Mouse (Mus musculus): ENCODE results near the gene Pelo.

The Pelo gene

GRCm38 (mm10) chr13:115096965-115097364 lies 7.0 kb upstream of the Pelo start:
- no peak for DNase-seq (ENCODE audit: low read depth, low spot score)

- DNase-seq (ENCODE audit: low read depth, low spot score), result no peak
These were observed 6.2 kb upstream of the Pelo start for GRCm38 (mm10) chr13:115096216-115096615.

GRCm38 (mm10) chr13:115095392-115095791 lies 5.4 kb upstream of the Pelo start:
- DNase-seq (ENCODE audit: low read depth, low spot score), result no peak

GRCm38 (mm10) chr13:115091511-115091910 lies 1.5 kb upstream of the Pelo start:
- peak; percentile 16 for DNase-seq (ENCODE audit: low read depth, low spot score)

GRCm38 (mm10) chr13:115090977-115091445 lies 1.0 kb upstream of the Pelo start:
- DNase-seq (ENCODE audit: low read depth, low spot score), result no peak

GRCm38 (mm10) chr13:115089395-115090025 lies 476 bp downstream of the Pelo start:
- peak; percentile 14 for DNase-seq (ENCODE audit: low read depth, low spot score)

- DNase-seq (ENCODE audit: low read depth, low spot score), result no peak
These were observed 979 bp downstream of the Pelo start for GRCm38 (mm10) chr13:115089020-115089394.

GRCm38 (mm10) chr13:115085974-115086373 lies 4.0 kb downstream of the Pelo start:
- DNase-seq (ENCODE audit: low read depth, low spot score), result no peak

- no peak for DNase-seq (ENCODE audit: low read depth, low spot score)
These were observed 7.6 kb downstream of the Pelo start for GRCm38 (mm10) chr13:115082339-115082738.

GRCm38 (mm10) chr13:115079996-115080585 lies 9.9 kb downstream of the Pelo start:
- DNase-seq (ENCODE audit: low read depth, low spot score), result no peak

GRCm38 (mm10) chr13:115078997-115079685 lies 10.8 kb downstream of the Pelo start:
- DNase-seq (ENCODE audit: low read depth, low spot score), result no peak

- no peak for DNase-seq (ENCODE audit: low read depth, low spot score)
These were observed 12.4 kb downstream of the Pelo start for GRCm38 (mm10) chr13:115077346-115078134.

GRCm38 (mm10) chr13:115072386-115072785 lies 17.6 kb downstream of the Pelo start:
- DNase-seq (ENCODE audit: low read depth, low spot score), result no peak

GRCm38 (mm10) chr13:115071431-115071830 lies 18.6 kb downstream of the Pelo start:
- DNase-seq (ENCODE audit: low read depth, low spot score), result no peak

GRCm38 (mm10) chr13:115067968-115068330 lies 22.0 kb downstream of the Pelo start:
- DNase-seq (ENCODE audit: low read depth, low spot score), result no peak

- no peak for DNase-seq (ENCODE audit: low read depth, low spot score)
These were observed 22.5 kb downstream of the Pelo start for GRCm38 (mm10) chr13:115067324-115067967.

- DNase-seq (ENCODE audit: low read depth, low spot score), result no peak
These were observed 32.4 kb downstream of the Pelo start for GRCm38 (mm10) chr13:115057555-115057954.

- no peak for DNase-seq (ENCODE audit: low read depth, low spot score)
These were observed 35.2 kb downstream of the Pelo start for GRCm38 (mm10) chr13:115054783-115055182.

GRCm38 (mm10) chr13:115052568-115052967 lies 37.4 kb downstream of the Pelo start:
- no peak for DNase-seq (ENCODE audit: low read depth, low spot score)

- no peak for DNase-seq (ENCODE audit: low read depth, low spot score)
These were observed 39.1 kb downstream of the Pelo start for GRCm38 (mm10) chr13:115050660-115051559.

- DNase-seq (ENCODE audit: low read depth, low spot score), result no peak
These were observed 47.3 kb downstream of the Pelo start for GRCm38 (mm10) chr13:115042652-115043051.
